Mouse (Mus musculus): Measurements from ENCODE around the gene Mob1a. TPM values are rescaled to one million over a fixed set of nuclear protein-coding genes. Genes with fewer than 3 reads are reported as not detected.

Mob1a gene
- 1.8 and 2.4 TPM in 2 replicates for polyA plus RNA-seq (2012)

GRCm38 (mm10) chr6:83325525-83326393 lies at the start of gene Mob1a, which contains the start of gene Mthfd2:
Gene Mob1a, plus strand, starts transcription at chr6:83326016.
Gene Mthfd2, minus strand, starts transcription at chr6:83325908.
- TF ChIP-seq GATA1 (IDR thresholded peaks at IDR 0.05; ENCODE audit: low read length) (no peak), TAL1 (IDR thresholded peaks at IDR 0.05; ENCODE audit: low read length) (no peak)
- Histone ChIP-seq H3K4me3 (replicated peaks) (peak within 1 kb of the TSS; percentile 77), H3K4me1 (ENCODE audit: control insufficient read depth) (peaks cover 49% of the 10 kb centered on the region), H3K36me3 (ENCODE audit: control insufficient read depth) (peaks cover 63% of the 10 kb centered on the region), H3K9me3 (ENCODE audit: control insufficient read depth, low read length) (peaks cover 3% of the 10 kb centered on the region), H3K27me3 (ENCODE audit: control insufficient read depth) (no peaks in the 10 kb centered on the region)

GRCm38 (mm10) chr6:83277151-83277550 lies 48.7 kb upstream of the Mob1a start:
- peaks cover 9% of the 10 kb centered on the region for H3K36me3 ChIP-seq (ENCODE audit: control insufficient read depth)
- TF ChIP-seq GATA1 (IDR thresholded peaks at IDR 0.05; ENCODE audit: low read length) (no peak), TAL1 (IDR thresholded peaks at IDR 0.05; ENCODE audit: low read length) (no peak)
- H3K4me1 ChIP-seq (ENCODE audit: control insufficient read depth): no peaks in the 10 kb centered on the region
- peaks cover 2% of the 10 kb centered on the region; the same call in 1 of the 2 replicates for H3K9me3 ChIP-seq (ENCODE audit: control insufficient read depth, low read length)
- peaks cover 15% of the 10 kb centered on the region for H3K27me3 ChIP-seq (ENCODE audit: control insufficient read depth)
- H3K4me3 ChIP-seq (replicated peaks): no peak overlapping the region

- no peaks in the 10 kb centered on the region for H3K4me1 ChIP-seq (ENCODE audit: control insufficient read depth)
- peaks cover 23% of the 10 kb centered on the region for H3K27me3 ChIP-seq (ENCODE audit: control insufficient read depth)
- no peak overlapping the region for H3K4me3 ChIP-seq (replicated peaks)
- peaks cover 2% of the 10 kb centered on the region; the same call in 1 of the 2 replicates for H3K9me3 ChIP-seq (ENCODE audit: control insufficient read depth, low read length)
- TF ChIP-seq GATA1 (IDR thresholded peaks at IDR 0.05; ENCODE audit: low read length): no peak
- TF ChIP-seq TAL1 (IDR thresholded peaks at IDR 0.05; ENCODE audit: low read length): no peak
- no peaks in the 10 kb centered on the region for H3K36me3 ChIP-seq (ENCODE audit: control insufficient read depth)
Measured at GRCm38 (mm10) chr6:83278881-83279280, 46.9 kb upstream of the Mob1a start.

GRCm38 (mm10) chr6:83280256-83280955 lies 45.4 kb upstream of the Mob1a start:
- Histone ChIP-seq H3K4me3 (replicated peaks) (no peak overlapping the region), H3K27me3 (ENCODE audit: control insufficient read depth) (peaks cover 25% of the 10 kb centered on the region), H3K36me3 (ENCODE audit: control insufficient read depth) (no peaks in the 10 kb centered on the region), H3K4me1 (ENCODE audit: control insufficient read depth) (no peaks in the 10 kb centered on the region), H3K9me3 (ENCODE audit: control insufficient read depth, low read length) (peaks cover 2% of the 10 kb centered on the region; the same call in 1 of the 2 replicates)
- TF ChIP-seq TAL1 (IDR thresholded peaks at IDR 0.05; ENCODE audit: low read length): no peak
- TF ChIP-seq GATA1 (IDR thresholded peaks at IDR 0.05; ENCODE audit: low read length): no peak

- H3K27me3 ChIP-seq (ENCODE audit: control insufficient read depth): peaks cover 2% of the 10 kb centered on the region; the same call in 1 of the 2 replicates
- no peaks in the 10 kb centered on the region for H3K9me3 ChIP-seq (ENCODE audit: control insufficient read depth, low read length)
- peaks cover 33% of the 10 kb centered on the region for H3K36me3 ChIP-seq (ENCODE audit: control insufficient read depth)
- TF ChIP-seq TAL1 (IDR thresholded peaks at IDR 0.05; ENCODE audit: low read length) (no peak), GATA1 (IDR thresholded peaks at IDR 0.05; ENCODE audit: low read length) (no peak)
- peaks cover 2% of the 10 kb centered on the region for H3K4me1 ChIP-seq (ENCODE audit: control insufficient read depth)
- H3K4me3 ChIP-seq (replicated peaks): no peak overlapping the region
Measured at GRCm38 (mm10) chr6:83300447-83301229, 25.2 kb upstream of the Mob1a start.

GRCm38 (mm10) chr6:83301294-83301693 lies 24.5 kb upstream of the Mob1a start:
- Histone ChIP-seq H3K4me3 (replicated peaks) (no peak overlapping the region), H3K9me3 (ENCODE audit: control insufficient read depth, low read length) (no peaks in the 10 kb centered on the region), H3K27me3 (ENCODE audit: control insufficient read depth) (peaks cover 2% of the 10 kb centered on the region; the same call in 1 of the 2 replicates), H3K36me3 (ENCODE audit: control insufficient read depth) (peaks cover 39% of the 10 kb centered on the region), H3K4me1 (ENCODE audit: control insufficient read depth) (peaks cover 2% of the 10 kb centered on the region)
- TF ChIP-seq TAL1 (IDR thresholded peaks at IDR 0.05; ENCODE audit: low read length): no peak
- TF ChIP-seq GATA1 (IDR thresholded peaks at IDR 0.05; ENCODE audit: low read length): no peak

- peaks cover 2% of the 10 kb centered on the region for H3K4me1 ChIP-seq (ENCODE audit: control insufficient read depth)
- TF ChIP-seq GATA1 (IDR thresholded peaks at IDR 0.05; ENCODE audit: low read length) (no peak), TAL1 (IDR thresholded peaks at IDR 0.05; ENCODE audit: low read length) (no peak)
- H3K36me3 ChIP-seq (ENCODE audit: control insufficient read depth): peaks cover 49% of the 10 kb centered on the region
- H3K27me3 ChIP-seq (ENCODE audit: control insufficient read depth): no peaks in the 10 kb centered on the region; the same call in 1 of the 2 replicates
- H3K4me3 ChIP-seq (replicated peaks): no peak overlapping the region
- H3K9me3 ChIP-seq (ENCODE audit: control insufficient read depth, low read length): no peaks in the 10 kb centered on the region
Measured at GRCm38 (mm10) chr6:83302264-83302663, 23.6 kb upstream of the Mob1a start.

GRCm38 (mm10) chr6:83309017-83309416 lies 16.8 kb upstream of the Mob1a start:
- no peaks in the 10 kb centered on the region for H3K9me3 ChIP-seq (ENCODE audit: control insufficient read depth, low read length)
- TF ChIP-seq GATA1 (IDR thresholded peaks at IDR 0.05; ENCODE audit: low read length): no peak
- no peak for TF ChIP-seq TAL1 (IDR thresholded peaks at IDR 0.05; ENCODE audit: low read length)
- no peak overlapping the region for H3K4me3 ChIP-seq (replicated peaks)
- peaks cover 35% of the 10 kb centered on the region for H3K4me1 ChIP-seq (ENCODE audit: control insufficient read depth)
- H3K27me3 ChIP-seq (ENCODE audit: control insufficient read depth): no peaks in the 10 kb centered on the region
- H3K36me3 ChIP-seq (ENCODE audit: control insufficient read depth): peaks cover 100% of the 10 kb centered on the region

Measured in erythroblast, embryonic 14.5 days (primary cell).